Mouse (Mus musculus): ENCODE results near the gene Dact3.

The Dact3 gene

GRCm38 (mm10) chr7:16875310-16875325, at the start of gene Dact3:
TSS of gene Dact3 (plus strand) at chr7:16875317.
- DNase-seq: no peak

- no peak for DNase-seq
Measured at GRCm38 (mm10) chr7:16825785-16826184, 49.3 kb upstream of the Dact3 start.

GRCm38 (mm10) chr7:16826571-16826970, 48.5 kb upstream of the Dact3 start:
- DNase-seq: no peak

DNA sequence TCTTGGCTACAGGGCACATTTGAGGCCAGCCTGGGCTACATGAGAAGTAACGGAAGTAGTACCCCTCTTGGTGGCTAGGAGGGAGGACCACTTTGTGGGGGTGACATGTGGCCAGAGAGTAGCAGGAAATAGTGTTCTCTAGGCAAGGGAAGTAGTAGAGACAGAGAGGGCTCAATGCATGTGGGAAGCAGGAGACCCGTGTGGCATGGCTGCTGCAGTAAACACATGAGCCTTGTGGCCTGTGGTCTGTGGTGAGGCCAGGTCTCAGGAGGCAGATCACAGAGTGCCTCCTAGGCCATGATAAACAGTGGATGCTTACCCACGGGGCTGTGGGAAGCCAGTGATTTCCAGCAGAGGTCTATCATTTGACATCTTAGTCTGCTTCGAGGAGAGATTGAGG, 47.8 kb upstream of the Dact3 start:
- DNase-seq: no peak

- DNase-seq: no peak
Measured at GRCm38 (mm10) chr7:16830449-16830848, 44.7 kb upstream of the Dact3 start.

- DNase-seq: no peak
Measured at GRCm38 (mm10) chr7:16837916-16838803, 37.0 kb upstream of the Dact3 start.

- no peak for DNase-seq
Measured at GRCm38 (mm10) chr7:16838804-16839426, 36.2 kb upstream of the Dact3 start.

DNA sequence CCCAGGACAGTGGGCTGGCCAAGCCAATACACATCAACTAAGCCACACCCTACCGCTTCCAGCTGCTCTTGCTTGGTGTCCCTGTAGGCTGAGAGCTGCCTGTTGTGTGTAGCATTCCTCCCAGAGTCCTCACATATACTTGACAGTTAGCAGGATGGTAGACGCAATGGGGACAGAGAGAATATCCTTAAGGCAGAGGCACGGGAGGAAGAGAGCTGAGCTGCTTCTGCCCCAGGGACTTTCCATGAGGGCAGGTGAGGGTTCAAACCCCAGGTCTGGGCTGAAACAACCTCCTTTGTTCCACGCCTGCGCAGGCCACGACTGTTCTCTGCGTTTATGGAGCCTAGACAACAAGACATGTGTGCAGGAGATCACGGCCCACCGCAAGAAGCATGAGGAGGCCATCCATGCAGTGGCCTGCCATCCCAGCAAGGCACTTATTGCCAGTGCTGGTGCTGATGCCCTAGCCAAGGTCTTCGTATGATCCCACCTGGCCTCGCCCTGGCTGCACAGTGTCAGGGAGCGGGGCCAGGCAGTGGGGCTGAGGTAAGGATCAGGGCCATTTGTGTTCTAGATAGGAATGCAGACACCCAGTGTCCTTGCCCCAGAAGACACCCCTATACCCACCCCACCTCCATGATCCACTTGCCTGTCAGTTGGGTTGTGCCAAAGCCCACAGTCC, 35.5 kb upstream of the Dact3 start:
- no peak for DNase-seq

- DNase-seq: no peak
Measured at GRCm38 (mm10) chr7:16840109-16840491, 35.0 kb upstream of the Dact3 start.

DNA sequence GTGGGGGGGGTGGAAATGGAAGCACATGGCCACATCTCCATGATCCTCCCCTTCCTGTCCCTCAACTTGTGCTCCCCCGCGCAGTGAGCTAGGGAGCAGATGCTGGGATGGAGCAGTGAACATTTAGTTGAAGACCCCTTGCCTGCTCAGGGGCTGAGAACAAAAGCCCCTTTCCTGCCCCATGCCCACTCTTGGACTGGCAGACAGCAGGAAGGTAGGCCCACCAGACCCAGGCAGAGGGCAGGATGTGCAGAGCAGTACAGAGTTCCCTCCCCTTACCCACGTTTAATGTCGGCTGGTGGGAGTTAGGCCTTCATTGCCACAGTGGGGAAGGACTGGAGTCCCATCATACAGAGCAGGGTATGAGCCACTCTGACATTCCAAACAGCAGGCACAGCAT, 34.0 kb upstream of the Dact3 start:
- DNase-seq: no peak

- no peak for DNase-seq
Measured at GRCm38 (mm10) chr7:16841561-16842560, 33.3 kb upstream of the Dact3 start.

GRCm38 (mm10) chr7:16842645-16843063, 32.5 kb upstream of the Dact3 start, which contains the start of gene Prkd2:
TSS of gene Prkd2 (plus strand) at chr7:16842902.
- DNase-seq: peak; percentile 83

DNA sequence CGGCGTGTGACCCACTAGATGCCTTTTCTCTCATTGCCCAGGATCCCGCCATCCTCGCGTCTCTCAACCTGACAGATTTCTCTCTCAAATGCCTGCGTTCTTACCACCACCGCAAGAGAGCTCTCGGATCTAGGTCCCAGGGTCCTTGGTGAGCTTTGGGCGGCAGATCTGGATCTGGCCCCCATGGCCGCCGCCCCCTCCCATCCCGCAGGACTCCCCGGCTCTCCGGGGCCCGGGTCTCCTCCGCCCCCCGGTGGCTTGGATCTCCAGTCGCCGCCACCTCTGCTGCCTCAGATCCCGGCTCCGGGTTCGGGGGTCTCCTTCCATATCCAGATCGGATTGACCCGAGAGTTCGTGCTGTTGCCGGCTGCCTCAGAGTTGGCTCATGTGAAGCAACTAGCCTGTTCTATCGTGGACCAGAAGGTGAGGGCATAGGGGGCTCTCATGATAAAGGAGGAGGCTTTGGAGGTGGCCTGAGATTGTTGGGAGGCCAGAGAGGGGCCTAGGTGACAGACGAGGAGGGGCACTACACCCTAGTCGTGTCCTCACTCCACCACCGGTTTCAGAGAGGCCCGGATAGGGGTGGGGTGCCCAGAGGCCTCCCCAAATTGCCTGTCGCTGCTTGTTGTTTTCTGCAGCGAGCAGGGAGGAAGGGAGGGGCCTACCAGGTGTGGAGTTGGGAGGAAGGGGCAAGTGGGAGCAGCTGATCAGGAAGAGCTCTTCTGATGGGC, 31.5 kb upstream of the Dact3 start:
- no peak for DNase-seq

DNA sequence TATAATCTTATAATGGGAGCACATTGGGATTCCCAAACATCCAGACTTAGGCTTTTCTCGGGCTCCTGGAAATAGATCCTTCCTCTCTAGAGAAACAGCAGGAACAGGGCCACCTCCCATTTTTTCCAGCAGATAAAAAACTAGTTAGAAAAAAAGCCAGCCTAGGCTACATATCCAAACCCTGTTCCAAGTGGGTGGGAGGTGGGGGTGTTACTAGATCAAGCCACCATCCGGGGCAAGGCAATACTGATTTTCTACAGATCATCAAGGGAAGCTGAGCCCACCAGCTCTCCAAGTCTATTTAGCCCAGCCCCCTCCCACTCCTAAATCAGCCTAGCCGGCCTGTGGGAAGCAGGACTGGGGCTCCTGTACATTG, 30.4 kb upstream of the Dact3 start:
- no peak for DNase-seq

- no peak for DNase-seq
Measured at GRCm38 (mm10) chr7:16845072-16845819, 29.9 kb upstream of the Dact3 start.

- DNase-seq: no peak
Measured at GRCm38 (mm10) chr7:16845820-16846167, 29.3 kb upstream of the Dact3 start.

DNA sequence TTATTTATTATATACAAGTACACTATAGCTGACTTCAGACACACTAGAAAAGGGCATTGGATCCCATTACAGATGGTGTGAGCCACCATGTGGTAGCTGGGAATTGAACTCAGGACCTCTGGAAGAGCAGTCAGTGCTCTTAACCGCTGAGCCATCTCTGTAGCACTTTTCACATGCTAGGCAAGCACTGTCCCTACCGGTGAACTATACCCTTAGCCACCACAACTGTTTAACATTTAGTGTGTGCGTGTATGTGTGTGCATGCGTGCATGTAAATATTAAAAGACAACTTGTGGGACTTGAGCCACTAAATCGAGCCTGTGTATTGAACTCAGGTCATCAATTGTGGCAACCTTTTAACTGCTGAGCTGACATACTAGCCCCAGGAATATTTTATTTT, 28.3 kb upstream of the Dact3 start:
- no peak for DNase-seq

DNA sequence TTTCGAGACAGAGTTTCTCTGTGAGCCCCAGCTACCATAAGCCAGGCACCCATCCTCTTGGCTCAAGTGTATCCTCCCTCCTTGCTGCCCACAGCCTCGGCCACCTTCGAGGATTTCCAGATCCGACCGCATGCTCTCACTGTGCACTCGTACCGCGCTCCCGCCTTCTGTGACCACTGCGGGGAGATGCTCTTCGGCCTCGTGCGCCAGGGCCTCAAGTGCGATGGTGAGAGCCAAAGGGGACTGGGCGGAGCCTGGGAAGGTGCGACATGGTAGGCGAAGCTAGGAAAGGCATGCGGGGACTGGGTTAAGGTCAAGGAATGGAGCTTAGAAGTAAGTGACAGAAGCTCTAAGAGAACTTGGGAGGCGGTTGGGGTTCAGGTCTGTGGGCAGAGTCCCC, 27.6 kb upstream of the Dact3 start:
- DNase-seq: no peak

DNA sequence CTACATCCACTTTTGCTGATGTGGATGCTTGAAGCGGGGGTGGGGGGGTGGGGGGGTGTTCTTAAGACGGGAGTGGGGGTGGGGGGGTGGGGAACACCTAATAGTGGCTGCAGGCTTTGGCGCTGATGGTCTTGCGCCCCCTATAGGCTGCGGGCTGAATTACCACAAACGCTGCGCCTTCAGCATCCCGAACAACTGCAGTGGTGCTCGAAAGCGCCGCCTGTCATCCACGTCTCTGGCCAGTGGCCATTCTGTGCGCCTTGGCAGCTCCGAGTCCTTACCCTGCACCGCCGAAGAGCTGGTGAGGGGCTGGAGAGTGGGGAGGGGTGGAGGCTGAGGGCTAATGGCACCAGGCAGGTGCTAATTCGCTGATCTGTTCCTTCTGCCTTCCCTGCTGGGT, 26.5 kb upstream of the Dact3 start:
- peak; percentile 61 for DNase-seq

GRCm38 (mm10) chr7:16851636-16852035, 23.5 kb upstream of the Dact3 start:
- DNase-seq: no peak

GRCm38 (mm10) chr7:16853302-16853831, 21.8 kb upstream of the Dact3 start:
- no peak for DNase-seq

- no peak for DNase-seq
Measured at GRCm38 (mm10) chr7:16858336-16858735, 16.8 kb upstream of the Dact3 start.

All from layer of hippocampus, adult 9-11 months (tissue).